Mouse (Mus musculus): ENCODE results near the gene Tacc2.
A peak's percentile ranks its signal among the peaks of the same experiment; 100 is the strongest.
"Not testable (repeated sequence)": the region's sequence is repeated elsewhere in the genome, so short reads cannot be mapped to it uniquely, and the experiment has no call there.

Tacc2 gene

DNA sequence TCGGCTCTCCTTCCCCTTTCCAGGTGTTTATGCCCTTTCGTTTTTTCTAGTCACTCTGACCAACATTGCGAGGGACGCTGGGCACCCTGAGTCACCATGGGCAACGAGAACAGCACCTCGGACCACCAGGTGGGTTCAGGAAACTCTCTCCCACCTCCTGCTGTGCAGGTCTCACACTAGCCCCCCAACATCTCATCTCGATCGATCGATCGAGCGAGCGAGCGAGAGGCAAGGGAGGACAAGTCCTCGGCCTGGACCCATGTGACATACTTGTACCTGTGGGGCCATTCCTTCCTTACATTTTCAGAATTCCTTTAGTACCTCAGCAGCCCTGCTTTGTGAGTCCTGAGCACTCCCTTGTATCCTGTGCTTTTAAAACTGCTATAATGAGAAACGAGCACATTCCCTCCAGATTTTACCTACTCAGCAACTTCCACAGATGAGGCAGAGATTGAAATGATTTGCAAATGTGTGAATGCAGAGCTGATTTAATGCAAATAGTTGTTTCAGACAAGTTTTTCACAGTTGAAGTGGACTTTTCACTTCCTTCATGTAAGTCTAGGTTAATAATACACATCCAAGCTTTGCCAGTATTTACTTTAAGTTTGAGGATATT lies at the start of gene Tacc2:
Gene Tacc2, plus strand, starts transcription at position 51 of the 616 bp plus-strand sequence.
- no peak for DNase-seq (ENCODE audit: extremely low spot score, low spot score)

DNA sequence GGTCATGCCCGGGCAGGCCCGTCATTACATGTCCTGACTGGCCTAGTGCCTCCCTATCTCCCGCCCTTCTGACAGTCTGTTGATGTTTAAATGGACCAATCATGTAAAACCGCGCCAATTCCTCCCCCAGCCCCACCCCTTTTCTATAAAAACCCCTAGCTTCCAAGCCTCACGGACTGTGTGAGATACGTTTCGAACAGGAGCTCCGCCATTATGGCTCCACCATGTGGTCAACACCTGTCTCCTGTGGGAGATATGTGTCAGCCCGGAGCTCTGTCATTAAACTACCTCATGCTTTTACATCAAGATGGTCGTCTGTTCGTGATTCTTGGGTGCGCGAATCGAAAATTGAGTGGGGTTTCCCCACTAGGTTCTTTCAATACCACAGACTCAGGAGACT lies 46.1 kb upstream of the Tacc2 start:
- not testable (repeated sequence) for DNase-seq (ENCODE audit: extremely low spot score, low spot score)

DNA sequence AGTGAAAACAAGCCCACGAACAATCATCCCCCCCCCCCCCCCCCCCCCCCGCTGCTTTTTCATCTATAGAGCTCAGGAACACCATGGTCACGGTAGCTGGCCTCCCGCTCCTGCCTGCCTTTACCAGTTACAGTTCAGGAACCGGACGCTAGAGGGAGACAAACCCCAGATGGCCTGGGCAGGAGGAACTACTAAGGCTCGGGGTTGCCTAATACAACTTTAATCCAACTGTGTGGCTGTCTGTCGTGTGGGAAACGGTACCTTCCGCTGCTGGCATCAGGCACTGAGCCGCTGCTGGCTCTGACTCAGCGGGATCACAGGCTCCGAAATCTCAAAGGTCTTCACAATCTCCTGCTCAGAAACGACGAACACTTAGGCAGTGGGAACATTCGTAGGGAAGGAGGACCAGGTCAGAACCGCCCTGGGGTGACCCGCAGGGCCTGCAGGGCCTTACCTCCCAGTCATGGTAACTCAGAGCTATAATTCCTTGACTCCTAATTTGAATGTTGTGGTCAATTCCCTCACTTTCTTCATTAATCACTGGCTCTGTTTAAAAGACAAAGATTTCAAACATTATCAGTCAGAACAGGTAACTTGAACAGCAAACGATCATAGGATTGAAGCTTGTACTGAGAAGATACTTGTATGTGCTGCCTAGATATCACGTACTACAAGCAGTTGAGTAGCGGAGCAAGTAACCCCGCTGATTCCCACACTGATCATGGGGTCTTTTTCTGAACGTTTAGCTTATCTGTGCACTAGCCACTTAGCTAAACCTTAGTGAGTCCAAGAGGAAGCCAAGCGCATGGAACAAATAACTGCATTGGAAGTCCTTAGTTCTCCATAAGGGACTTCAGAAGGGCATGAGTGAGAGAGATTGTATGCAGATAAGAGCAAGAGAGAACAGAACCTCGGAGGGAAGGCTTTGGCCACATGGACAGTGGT lies 43.6 kb upstream of the Tacc2 start:
- peak; percentile 91 for DNase-seq (ENCODE audit: extremely low spot score, low spot score)

DNA sequence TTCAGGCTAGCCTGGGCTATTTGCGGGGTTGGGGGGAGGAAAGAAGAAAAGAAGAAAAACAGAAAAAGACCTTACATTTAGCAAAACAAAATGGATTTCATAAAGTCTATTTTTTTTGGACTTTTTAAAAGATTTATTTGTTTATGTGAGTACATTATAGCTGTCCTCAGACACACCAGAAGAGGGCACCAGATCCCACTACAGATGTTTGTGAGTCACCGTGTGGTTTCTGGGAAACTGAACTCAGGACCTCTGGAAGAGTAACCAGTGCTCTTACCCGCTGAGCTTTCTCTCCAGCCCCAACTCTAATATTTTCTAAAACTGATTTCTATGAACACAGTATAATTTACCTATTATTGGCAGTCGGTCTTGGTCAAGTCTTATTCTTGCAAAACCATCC lies 42.1 kb upstream of the Tacc2 start:
- DNase-seq (ENCODE audit: extremely low spot score, low spot score), result no peak

DNA sequence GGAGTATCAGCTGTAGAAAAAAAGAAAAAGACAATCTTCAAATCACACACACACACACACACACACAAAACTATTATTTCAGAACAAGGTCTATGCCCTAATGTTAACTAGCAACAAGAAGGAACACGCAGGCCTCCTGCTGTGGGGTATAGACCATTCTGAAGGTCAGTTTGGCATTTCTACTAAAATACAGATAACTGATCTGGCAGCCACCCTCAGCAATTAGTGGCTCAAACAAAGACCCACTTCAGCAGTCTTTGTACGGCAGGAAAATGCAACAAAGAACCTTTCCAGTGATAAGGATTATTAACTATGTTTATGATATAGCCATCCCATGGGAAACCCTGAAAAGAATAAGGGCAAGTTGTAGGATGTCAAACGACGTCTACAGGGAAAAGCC lies 40.2 kb upstream of the Tacc2 start:
- DNase-seq (ENCODE audit: extremely low spot score, low spot score), result no peak

DNA sequence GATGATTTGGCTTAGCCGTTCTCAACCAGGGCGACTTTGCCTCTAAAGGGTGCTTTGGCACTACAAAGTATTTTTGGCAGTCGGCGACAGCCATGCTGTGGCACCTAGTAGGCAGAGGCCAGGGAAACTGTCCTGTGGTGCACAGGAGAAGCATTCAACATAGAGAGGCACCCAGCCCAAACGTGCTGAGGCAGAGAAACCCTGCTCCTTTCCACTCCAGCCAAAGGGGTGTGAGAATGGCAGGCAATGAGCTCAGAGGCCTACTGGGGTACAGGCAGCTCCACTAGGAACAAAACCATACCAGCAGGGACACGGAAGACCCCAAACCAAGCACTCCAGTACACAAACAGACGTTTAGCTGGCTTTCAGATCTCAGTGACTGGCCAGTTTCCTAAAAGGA lies 37.1 kb upstream of the Tacc2 start:
- no peak for DNase-seq (ENCODE audit: extremely low spot score, low spot score)

DNA sequence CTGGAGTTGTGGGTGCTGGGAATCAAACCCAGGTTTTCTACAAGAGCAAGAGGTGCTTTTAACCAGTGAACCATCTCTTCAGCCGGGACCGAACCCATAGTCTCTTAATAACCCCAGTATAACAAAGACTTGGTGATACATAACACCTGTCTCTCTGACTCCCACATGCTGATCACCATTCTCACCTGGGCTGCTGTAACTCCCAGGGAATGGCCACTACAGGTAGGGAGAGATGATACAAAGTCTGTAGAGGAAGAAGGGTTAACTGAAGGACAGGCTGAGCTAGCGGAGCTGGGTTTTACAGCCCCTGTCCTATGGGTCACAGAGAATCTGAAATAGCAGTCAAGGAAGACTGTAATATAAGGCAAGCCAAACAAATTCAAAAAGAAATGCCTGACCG lies 34.1 kb upstream of the Tacc2 start:
- no peak for DNase-seq (ENCODE audit: extremely low spot score, low spot score)

DNA sequence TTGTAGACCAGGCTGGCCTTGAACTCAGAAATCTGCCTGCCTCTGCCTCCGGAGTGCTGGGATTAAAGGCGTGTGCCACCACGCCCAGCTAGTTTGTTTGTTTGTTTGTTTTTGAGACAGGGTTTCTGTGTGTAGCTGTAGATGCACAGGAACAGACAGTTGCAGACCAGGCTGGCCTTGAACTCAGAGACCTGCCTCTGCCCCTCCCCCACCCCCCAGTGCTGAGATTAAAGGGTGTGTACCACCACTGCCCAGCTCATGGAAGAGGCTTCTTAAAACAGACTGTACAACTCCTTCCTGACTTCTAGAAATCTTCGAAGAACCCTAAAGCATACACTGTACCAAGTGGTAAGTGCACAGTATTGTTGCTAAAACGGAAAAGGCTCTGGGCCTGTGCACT lies 31.8 kb upstream of the Tacc2 start:
- no peak for DNase-seq (ENCODE audit: extremely low spot score, low spot score)

DNA sequence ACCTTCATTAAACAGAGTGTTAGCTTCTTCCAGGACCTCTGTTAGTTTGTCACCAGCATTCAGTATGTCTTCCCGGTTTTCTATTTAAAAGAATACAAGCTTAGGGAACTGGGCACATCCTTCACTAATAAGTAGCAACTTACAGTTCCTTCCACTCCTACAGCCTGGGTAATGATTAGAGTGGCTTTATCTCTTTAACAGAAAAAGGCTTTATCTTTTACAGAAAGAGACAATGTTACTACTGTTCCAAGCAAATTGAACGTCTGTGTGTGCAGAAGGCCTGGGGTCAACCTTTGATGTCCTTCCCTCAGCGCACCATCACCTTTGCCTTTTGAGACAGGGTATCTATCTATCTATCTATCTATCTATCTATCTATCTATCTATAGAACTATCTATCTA lies 31.3 kb upstream of the Tacc2 start:
- DNase-seq (ENCODE audit: extremely low spot score, low spot score), result no peak

DNA sequence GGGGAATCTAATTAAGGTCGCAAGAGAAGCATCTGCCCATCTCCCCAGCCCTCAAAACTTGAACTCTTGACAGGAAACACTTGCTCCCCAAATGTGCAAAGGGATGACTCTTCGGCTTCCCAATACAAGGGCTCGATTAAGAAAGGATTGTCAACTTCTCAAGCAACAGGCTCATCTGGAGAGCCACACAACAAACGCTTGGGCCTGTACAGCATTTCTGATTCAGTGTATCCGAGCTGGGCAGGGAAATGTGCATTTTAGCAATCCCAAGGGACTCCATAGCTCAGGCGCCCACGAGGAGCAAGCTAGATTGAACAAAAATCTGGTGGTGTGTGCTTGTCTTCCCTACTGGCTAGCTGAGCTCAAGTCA lies 30.8 kb upstream of the Tacc2 start:
- no peak for DNase-seq (ENCODE audit: extremely low spot score, low spot score)

DNA sequence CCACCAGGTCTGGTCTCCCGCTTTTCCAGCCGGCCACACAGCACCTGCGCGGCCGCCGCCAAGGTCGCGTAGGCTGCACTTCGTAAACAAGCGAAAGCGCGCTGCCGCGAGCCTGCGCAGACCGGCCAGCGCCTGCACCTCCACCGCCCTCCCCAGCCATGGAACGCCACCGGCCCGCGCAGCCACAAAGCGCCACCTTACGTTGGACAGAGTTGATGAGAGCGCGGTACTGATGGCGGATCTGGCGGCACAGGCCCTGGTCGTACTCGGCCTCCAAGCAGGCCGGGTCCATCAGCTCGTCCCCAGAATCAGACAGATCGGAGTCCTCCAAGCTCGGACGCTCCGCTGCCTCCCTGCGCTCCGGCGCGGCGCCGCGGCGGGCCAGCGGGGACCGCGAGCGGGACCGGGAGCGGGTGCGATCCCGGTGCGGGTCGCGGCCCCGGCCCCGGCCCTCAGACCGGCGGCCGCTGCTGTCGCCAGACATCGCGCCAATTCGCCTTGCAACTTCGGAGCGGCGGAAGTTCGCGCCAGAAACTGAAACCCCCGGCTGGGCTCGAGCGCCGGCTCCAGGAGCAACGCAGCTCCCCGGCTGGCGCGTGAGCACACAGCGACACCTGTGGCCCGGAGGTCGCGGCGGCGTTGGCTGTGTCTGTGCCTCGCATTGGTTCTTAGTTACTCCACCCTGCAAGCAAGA lies 30.3 kb upstream of the Tacc2 start:
- DNase-seq (ENCODE audit: extremely low spot score, low spot score), result peak; percentile 98

DNA sequence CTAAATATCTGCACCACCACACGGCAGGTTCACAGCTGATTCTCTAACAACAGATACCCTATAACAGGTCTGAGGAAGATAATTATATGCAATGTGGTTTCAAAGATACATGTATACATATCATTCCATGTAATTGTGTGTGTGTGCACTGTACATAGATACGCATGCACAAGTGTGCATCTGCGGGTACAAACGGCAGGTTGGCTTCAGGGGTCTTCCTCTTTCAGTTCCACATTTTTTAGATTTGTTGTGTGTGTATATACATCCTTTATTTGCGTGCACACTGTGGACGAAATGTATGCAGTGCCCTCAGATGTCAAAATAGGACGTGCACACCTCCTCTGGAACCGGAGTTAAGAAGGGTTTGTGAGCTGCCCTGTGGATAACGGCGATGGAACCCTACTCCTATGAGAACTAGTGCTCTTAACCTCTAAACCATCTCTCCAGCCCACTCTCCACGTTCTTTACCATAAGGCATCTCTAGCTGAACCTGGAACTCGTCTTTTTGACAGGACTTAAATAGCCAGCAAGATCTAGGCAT lies 29.5 kb upstream of the Tacc2 start:
- DNase-seq (ENCODE audit: extremely low spot score, low spot score), result no peak

DNA sequence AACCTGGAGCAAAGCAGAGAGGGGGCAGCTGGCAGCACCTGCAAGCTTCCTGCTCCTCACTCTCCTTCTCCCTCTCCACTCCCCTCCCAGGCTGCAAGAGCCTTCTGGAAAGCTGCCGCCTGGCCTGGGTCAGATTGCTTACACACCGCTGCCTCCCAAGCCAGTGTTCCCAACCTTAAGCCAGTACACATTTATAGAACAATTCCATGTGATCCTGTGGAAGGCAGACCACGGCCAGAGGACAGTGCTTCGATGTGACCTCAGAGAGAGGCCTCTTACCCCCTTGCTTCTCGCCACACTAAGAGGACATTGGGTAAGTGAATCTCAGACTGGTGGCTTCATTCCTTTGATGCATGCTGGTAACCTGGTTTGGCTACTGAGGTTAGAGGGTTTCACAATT lies 24.5 kb upstream of the Tacc2 start:
- no peak for DNase-seq (ENCODE audit: extremely low spot score, low spot score)

DNA sequence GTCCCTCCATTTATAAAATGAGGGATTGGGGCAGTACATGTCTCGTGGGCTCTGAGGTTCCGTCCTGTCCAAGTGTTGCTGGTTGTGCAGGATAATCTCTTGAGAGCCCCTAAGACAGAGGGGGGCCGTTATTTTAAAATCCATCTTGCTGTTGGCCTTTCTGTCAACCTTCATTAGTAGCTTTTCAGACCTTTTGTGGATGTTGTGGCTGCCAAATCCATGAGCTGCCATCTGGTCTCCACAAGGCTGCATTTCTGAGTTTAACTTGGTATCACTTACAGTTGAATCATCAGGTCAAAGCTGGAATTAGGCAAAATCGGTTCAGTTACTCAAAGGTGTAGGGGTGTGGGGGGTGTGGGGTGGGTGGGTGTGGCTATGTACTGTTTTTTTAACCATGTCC lies 23.9 kb upstream of the Tacc2 start:
- no peak for DNase-seq (ENCODE audit: extremely low spot score, low spot score)

DNA sequence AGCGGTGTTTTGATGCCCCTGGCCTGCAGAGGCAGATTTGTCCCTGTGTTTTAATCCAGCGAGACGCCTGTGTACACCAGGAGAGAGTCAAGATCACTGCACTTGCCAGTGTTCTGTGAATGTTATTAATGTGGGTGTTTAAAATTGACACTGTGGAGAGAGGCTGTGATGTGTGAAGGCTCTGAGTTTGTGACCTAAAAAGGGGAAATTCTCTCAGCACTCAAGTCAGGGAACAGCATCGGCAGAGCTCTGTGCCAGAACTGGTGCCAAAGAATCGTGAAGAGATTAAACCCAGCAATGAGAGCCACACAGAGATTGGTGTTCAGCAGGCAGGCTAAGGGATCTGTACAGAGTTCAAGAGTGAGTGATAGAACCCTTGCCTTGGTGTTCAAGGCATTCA lies 21.6 kb upstream of the Tacc2 start:
- no peak for DNase-seq (ENCODE audit: extremely low spot score, low spot score)

DNA sequence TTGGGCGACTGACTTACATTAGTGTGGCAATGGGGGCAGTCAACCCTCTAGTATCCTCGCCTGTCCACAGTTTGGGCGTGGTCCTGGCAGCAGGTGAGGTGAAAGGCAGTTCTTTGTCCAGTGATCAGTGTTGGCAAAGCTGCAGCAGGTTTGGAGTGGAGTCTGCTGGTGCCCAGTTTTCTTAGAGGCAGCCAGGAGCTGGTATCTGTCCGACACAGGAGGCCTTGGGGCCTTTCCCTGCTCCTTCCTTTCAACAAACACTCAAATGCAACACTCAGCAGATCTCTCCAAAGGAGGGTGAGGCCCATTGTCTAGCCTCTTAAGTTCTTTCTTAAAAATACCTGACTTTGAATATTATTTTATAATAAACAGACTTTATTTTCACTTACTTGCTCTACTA lies 18.6 kb upstream of the Tacc2 start:
- DNase-seq (ENCODE audit: extremely low spot score, low spot score), result no peak

DNA sequence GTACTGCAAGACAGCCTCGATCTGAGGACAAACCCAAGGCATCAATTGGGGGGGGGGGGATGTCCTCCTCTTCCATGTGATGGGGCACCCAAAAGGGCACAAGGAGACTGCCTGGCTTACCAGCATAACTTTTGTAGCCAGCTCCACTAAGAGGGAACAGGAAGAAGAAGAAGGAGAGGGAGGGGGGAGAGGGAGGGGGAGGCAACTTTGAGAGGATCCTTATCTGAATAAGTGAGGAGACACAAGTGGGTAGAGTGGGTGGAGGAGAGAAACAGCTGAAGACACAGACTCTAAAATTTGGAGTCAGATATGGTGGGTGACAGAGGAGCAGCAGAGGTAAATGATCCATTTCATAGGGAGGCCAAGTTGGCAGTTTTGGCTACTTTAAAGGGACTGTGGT lies 16.3 kb upstream of the Tacc2 start:
- no peak for DNase-seq (ENCODE audit: extremely low spot score, low spot score)

DNA sequence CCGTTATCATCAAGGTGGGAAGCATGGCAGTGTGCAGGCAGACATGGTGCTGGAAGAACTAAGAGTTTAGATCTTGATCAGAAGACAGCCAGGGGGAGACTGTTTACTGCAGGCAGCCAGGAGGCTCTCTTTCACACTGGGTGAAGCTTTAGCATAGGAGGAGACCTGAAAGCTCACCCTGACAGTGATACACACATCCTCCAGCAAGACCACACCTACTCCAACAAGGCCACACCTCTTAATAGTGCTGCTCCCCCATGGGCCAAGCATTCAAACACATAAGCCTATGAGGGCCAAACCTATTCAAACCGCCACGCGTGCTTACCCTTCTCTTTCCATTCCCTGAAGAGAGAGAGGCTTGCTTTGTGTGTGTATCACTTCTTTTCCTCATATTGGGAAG lies 14.0 kb upstream of the Tacc2 start:
- DNase-seq (ENCODE audit: extremely low spot score, low spot score), result no peak

DNA sequence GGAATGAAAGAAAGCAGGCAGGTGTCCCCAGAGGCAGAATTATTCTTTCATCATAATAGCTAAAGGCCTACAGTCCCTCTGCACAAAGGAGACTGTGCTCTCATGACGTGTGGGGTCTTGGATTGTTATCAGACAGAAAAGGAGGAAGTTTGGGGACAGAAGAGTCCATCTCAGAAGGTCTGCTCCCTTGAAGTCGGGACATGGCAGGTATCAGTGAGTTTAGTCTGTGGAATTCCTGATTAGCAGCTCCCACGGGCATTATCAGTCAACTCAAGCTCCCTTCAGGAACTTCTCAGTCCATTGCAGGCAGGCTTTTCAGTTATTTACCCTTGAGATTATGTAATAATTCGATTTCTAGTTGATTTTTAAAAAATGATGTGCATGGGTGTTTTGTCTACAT lies 13.4 kb upstream of the Tacc2 start:
- no peak for DNase-seq (ENCODE audit: extremely low spot score, low spot score)

DNA sequence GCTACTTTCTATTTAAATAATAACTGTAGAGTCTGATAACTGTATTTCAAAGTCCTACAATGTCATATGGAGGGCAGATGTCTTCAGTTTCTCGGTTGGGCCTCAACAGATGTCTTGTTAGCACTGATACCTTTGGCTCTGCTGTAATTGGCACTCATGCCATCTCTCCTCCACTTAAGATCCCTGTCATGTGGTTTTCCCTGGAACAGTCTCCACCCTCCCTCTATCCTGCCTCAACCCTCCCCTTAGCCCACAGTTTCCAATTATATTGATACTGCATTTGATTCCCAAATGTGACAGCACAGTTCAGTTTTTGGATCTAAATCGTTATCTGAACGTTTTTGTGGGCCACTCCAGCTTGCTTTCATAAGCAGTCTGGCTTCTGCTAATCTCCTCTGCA lies 12.6 kb upstream of the Tacc2 start:
- no peak for DNase-seq (ENCODE audit: extremely low spot score, low spot score)

DNA sequence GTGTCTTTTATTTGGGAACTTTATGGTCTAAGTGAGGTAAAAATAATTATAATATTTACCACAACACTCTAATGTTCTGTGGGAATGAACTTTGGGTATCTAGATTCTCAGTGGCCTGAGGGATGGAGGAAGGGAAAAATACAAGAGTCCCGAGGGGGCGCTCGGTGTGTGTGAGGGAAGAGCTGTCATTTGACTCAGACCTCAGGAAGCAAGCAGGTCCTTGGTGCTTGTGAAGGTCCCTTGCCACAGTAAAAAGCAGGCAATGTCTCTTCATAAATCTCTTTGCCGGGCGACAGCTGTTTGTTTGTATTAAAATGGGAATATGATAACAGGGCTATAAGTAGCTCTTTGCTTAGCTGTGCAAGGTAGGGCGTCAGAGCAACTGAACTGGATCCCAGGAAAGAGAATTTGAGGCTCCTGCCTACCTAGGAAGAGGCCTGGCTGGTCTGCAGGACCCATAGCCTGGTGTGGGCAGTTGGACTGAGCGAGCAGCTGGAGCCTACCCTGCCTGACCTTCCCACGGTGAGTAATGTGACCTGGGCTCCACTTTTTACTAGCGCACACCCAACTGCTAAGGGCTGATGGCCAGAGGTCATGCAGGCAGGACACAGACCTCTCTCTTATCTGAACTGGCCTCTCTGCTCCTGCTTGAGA lies 8.3 kb upstream of the Tacc2 start:
- no peak for DNase-seq (ENCODE audit: extremely low spot score, low spot score)

DNA sequence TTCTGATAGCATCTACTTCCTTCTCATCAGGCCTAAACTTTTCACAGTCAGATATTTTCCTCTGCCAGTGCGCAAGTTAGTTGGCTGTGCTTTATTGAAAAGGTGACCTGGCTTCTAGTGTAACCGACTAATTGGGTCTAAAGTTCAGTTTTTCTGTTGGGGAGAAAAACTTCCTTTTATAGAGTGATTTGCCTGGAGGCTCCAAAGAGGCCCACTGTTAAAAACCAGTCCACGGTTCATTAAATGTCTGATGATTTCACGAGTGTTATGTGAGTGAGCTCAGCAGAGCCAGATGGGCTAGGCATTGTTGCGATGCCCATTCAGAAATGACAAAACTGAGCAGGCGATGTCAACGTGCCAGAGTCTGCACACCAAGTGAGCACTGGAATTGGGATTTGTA lies 6.8 kb upstream of the Tacc2 start:
- no peak for DNase-seq (ENCODE audit: extremely low spot score, low spot score)
